Mouse (Mus musculus): ENCODE measurements around the gene Pcbp1. TPM values are rescaled to one million over a fixed set of nuclear protein-coding genes. Genes with fewer than 3 reads are reported as not detected.

The Pcbp1 gene
- total and polyA plus RNA-seq, 3 experiments, result 74.2 to 385 TPM; not detected in 1

- Histone ChIP-seq H3K9ac (ENCODE audit: control insufficient read depth, low read depth, low read length, poor library complexity, severe bottlenecking) (no peak overlapping the region), H3K4me1 (ENCODE audit: control insufficient read depth in 1 of 2, insufficient read depth in 2 of 2, low read length in 2 of 2) (peaks cover 3 to 19% of the 10 kb centered on the region in 2 experiments; a peak in 3 of 4 replicates), H3K27ac (ENCODE audit: control insufficient read depth, low read depth, low read length) (no peak overlapping the region), H3K27me3 (ENCODE audit: control insufficient read depth in 1 of 2, insufficient read depth in 2 of 2, low read length in 2 of 2) (no peaks in the 10 kb centered on the region), H3K36me3 (ENCODE audit: control insufficient read depth in 1 of 2, insufficient read depth in 2 of 2, low read length in 2 of 2) (peaks cover 3 to 18% of the 10 kb centered on the region in 2 experiments; a peak in 3 of 4 replicates), H3K4me3 (ENCODE audit: control insufficient read depth in 1 of 2, insufficient read depth in 1 of 2, low read depth in 2 of 2, low read length in 2 of 2) (no peak overlapping the region), H3K9me3 (replicated peaks; ENCODE audit: insufficient read depth, low read length) (no peaks in the 10 kb centered on the region), H3K79me2 (ENCODE audit: control insufficient read depth, insufficient read depth, low read length, poor library complexity) (no peaks in the 10 kb centered on the region; the same call in 1 of the 2 replicates)
- DNase-seq (ENCODE audit: low read depth, low spot score), result peak; percentile 70
- TF ChIP-seq ZKSCAN1 (IDR thresholded peaks at IDR 0.05; ENCODE audit: low read depth, low read length) (no peak), USF1 (IDR thresholded peaks at IDR 0.05; ENCODE audit: low read depth, low read length) (no peak), UBTF (IDR thresholded peaks at IDR 0.05; ENCODE audit: borderline replicate concordance, insufficient read depth, low read depth, low read length) (no peak), POLR2A (IDR thresholded peaks at IDR 0.05; ENCODE audit: control insufficient read depth in 1 of 2, insufficient read depth in 1 of 2, low read depth in 1 of 2, low read length in 2 of 2, poor library complexity in 1 of 2) (no peak), HCFC1 (IDR thresholded peaks at IDR 0.05; ENCODE audit: low read depth, low read length) (peak; percentile 28; the same call in 1 of the 2 replicates), NRF1 (IDR thresholded peaks at IDR 0.05; ENCODE audit: insufficient read depth, low read depth, low read length, poor library complexity, severe bottlenecking) (no peak), POLR2AphosphoS2 (IDR thresholded peaks at IDR 0.05; ENCODE audit: low read length) (no peak), MYB (IDR thresholded peaks at IDR 0.05; ENCODE audit: low read depth, low read length) (no peak), ELF1 (IDR thresholded peaks at IDR 0.05; ENCODE audit: low read depth, low read length) (no peak), TAL1 (IDR thresholded peaks at IDR 0.05; ENCODE audit: low read length) (no peak), USF2 (IDR thresholded peaks at IDR 0.05; ENCODE audit: borderline replicate concordance in 1 of 2, insufficient read depth in 1 of 2, low read depth in 1 of 2, low read length in 2 of 2) (no peak), GABPA (IDR thresholded peaks at IDR 0.05; ENCODE audit: low read depth, low read length) (no peak), KAT2A (conservative IDR thresholded peaks at IDR 0.05; ENCODE audit: low read depth, low read length) (no peak), MEF2A (IDR thresholded peaks at IDR 0.05; ENCODE audit: extremely low read depth, insufficient replicate concordance, low read depth, low read length, poor library complexity, severe bottlenecking) (no peak), ZNF384 (IDR thresholded peaks at IDR 0.05; ENCODE audit: low read depth, low read length) (no peak), JUND (IDR thresholded peaks at IDR 0.05; ENCODE audit: low read depth, low read length) (no peak), POLR2AphosphoS5 (IDR thresholded peaks at IDR 0.05; ENCODE audit: borderline replicate concordance, low read depth, low read length) (no peak), TBP (IDR thresholded peaks at IDR 0.05; ENCODE audit: low read depth, low read length) (no peak), RAD21 (IDR thresholded peaks at IDR 0.05; ENCODE audit: low read depth, low read length) (peak; percentile 71), CHD2 (IDR thresholded peaks at IDR 0.05; ENCODE audit: low read length) (no peak), BHLHE40 (IDR thresholded peaks at IDR 0.05; ENCODE audit: borderline replicate concordance, low read depth, low read length) (no peak), SIN3A (IDR thresholded peaks at IDR 0.05; ENCODE audit: low read length) (0 out of 2 replicates have a peak, but pooled peaks have one; percentile 28), MXI1 (IDR thresholded peaks at IDR 0.05; ENCODE audit: low read depth, low read length) (no peak), EP300 (IDR thresholded peaks at IDR 0.05; ENCODE audit: low read depth in 1 of 2, low read length in 2 of 2) (no peak), GATA1 (IDR thresholded peaks at IDR 0.05; ENCODE audit: low read depth, low read length) (no peak), SMC3 (IDR thresholded peaks at IDR 0.05; ENCODE audit: low read depth, low read length) (peak; percentile 66), CHD1 (IDR thresholded peaks at IDR 0.05; ENCODE audit: low read depth, low read length) (no peak), CTCF (IDR thresholded peaks at IDR 0.05 in 2 of 3, conservative IDR thresholded peaks at IDR 0.05 in 1 of 3; ENCODE audit: control insufficient read depth in 1 of 3, insufficient read depth in 1 of 3, low read depth in 2 of 3, low read length in 3 of 3, poor library complexity in 1 of 3, severe bottlenecking in 1 of 3) (peak; percentile 24 to 69 (median 64); a peak in 5 of 6 replicates), MAFK (IDR thresholded peaks at IDR 0.05; ENCODE audit: borderline replicate concordance, low read depth, low read length) (no peak), TCF12 (IDR thresholded peaks at IDR 0.05; ENCODE audit: low read depth, low read length) (no peak), MYC (IDR thresholded peaks at IDR 0.05; ENCODE audit: low read depth, low read length) (no peak), ZC3H11A (IDR thresholded peaks at IDR 0.05; ENCODE audit: low read depth, low read length) (peak; percentile 59), RCOR1 (IDR thresholded peaks at IDR 0.05; ENCODE audit: low read depth, low read length) (no peak), NELFE (IDR thresholded peaks at IDR 0.05; ENCODE audit: low read depth, low read length) (no peak), ETS1 (IDR thresholded peaks at IDR 0.05; ENCODE audit: low read depth, low read length) (0 out of 2 replicates have a peak, but pooled peaks have one; percentile 4), MAX (IDR thresholded peaks at IDR 0.05; ENCODE audit: low read length) (no peak), MAZ (IDR thresholded peaks at IDR 0.05; ENCODE audit: low read depth, low read length) (no peak), E2F4 (IDR thresholded peaks at IDR 0.05; ENCODE audit: borderline replicate concordance, low read depth, low read length) (no peak)
Observed at GRCm38 (mm10) chr6:86541650-86542049, 15.5 kb upstream of the Pcbp1 start.
